Mouse (Mus musculus) liver, embryonic 14.5 days (tissue): ENCODE measurements around the gene 4930438A08Rik.
"Not testable (repeated sequence)": the region's sequence is repeated elsewhere in the genome, so short reads cannot be mapped to it uniquely, and the experiment has no call there.

Experiments
- CTCF ChIP-seq: IDR thresholded peaks from 2 replicates; pipeline ENCODE4 v1.5.1; 2016; ENCODE audit warnings: antibody characterized with exemption, low read depth, control low read depth
- EP300 ChIP-seq: IDR thresholded peaks from 2 replicates; pipeline ENCODE4 v1.6.1; 2016; ENCODE audit warnings: antibody characterized with exemption, low read depth

DNA sequence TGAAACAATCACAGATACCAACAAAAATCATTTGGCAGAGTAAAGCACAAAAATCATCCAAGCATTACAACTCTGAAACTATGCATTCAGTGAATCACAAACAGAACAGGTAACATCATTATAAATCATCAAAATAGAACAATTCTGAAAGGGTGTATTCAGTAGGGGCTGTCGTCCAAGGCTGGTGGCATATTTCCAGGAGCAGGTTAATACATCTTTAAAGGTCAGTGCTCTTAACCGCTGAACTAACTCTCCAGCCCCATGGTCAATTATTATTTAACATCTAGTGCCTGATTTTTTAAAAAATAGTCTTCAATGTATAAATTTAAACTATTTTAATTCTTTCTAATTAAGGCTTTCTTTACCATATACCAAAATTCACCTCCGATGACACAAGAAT is 40.0 kb upstream of the 4930438A08Rik start:
- not testable (repeated sequence) for TF ChIP-seq CTCF, EP300
